Mouse (Mus musculus): ENCODE data around the gene Armc6. TPM values are rescaled to one million over a fixed set of nuclear protein-coding genes. Genes with fewer than 3 reads are reported as not detected.

Gene Armc6
- polyA plus RNA-seq (2014; fragmentation: Nextera tagmentation; extraction: Ambion mirVana): 23.2 and 24.8 TPM in 2 replicates

DNA sequence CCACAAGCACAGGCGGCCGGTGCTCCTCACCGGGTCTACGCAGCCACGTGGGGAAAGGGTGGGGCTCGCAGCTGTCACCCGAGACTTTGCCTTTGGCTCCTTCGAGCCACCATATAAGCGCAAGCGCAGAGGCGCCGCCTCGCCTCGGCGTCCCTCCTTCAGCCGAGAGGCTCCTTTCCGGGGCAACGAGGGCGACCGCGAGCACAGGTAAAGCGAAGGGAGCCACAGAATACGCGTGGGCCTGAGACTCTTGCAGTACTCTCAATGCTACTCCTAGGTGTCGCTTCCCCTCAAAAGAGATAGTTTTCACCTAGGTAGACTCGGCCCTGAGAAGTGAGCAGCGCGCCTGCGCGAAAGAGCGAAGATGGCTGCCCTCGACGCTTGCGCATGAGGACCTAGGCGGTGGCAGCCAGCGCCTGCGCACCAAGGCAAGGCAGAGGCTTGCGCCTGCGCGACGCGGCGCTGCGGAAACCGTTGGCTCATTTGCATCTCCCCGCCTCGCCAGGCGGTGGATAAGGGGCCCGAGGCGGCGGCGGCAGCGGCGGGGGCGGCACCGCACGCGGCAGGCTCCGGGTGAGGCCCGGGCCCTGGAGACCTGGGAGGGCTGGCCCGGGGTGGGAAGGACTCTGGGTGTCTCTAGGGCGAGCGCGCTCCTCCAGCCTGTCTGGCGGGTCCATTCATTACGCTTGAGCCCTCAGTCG, at the start of gene Armc6, which contains the start of gene Sugp2:
Armc6 (minus strand) TSS at position 387 of the 701 bp plus-strand sequence.
Sugp2 (plus strand) TSS at position 147 of the 701 bp plus-strand sequence.
- peaks cover 43% of the 10 kb centered on the region for H3K36me3 ChIP-seq (ENCODE audit: control insufficient read depth, insufficient read depth, low read length)
- ATAC-seq (ENCODE audit: low FRiP score, low TSS enrichment): peak; percentile 97

GRCm38 (mm10) chr8:70283136-70284077, 49.1 kb upstream of the Armc6 start:
- Histone ChIP-seq H3K27ac (ENCODE audit: low read depth, low read length) (peak overlapping the region; percentile 81), H3K27me3 (ENCODE audit: control insufficient read depth, insufficient read depth, low read length) (no peaks in the 10 kb centered on the region), H3K9ac (ENCODE audit: low read depth, low read length) (peak overlapping the region; percentile 99), H3K36me3 (ENCODE audit: control insufficient read depth, insufficient read depth, low read length) (peaks cover 33% of the 10 kb centered on the region), H3K4me2 (replicated peaks; ENCODE audit: low read depth, low read length) (peak overlapping the region; percentile 79), H3K4me1 (ENCODE audit: control insufficient read depth, insufficient read depth, low read length) (peaks cover 17% of the 10 kb centered on the region), H3K9me3 (ENCODE audit: control insufficient read depth, low read length) (no peaks in the 10 kb centered on the region), H3K4me3 (ENCODE audit: low read length) (peak overlapping the region; percentile 96)
- under 1% methylated on average over 52 of the region's 55 CpGs for WGBS
- ATAC-seq (ENCODE audit: low FRiP score, low TSS enrichment): peak; percentile 53

More for the DNA sequence above, at the start of gene Armc6, which contains the start of gene Sugp2:
- no peaks in the 10 kb centered on the region for H3K27me3 ChIP-seq (ENCODE audit: control insufficient read depth, insufficient read depth, low read length)
- no peaks in the 10 kb centered on the region for H3K9me3 ChIP-seq (ENCODE audit: control insufficient read depth, low read length)
- H3K9ac ChIP-seq (ENCODE audit: low read depth, low read length): peak within 1 kb of the TSS; percentile 85
- peaks cover 17% of the 10 kb centered on the region; the same call in 1 of the 2 replicates for H3K4me1 ChIP-seq (ENCODE audit: control insufficient read depth, insufficient read depth, low read length)
- peak within 1 kb of the TSS; percentile 93 for H3K4me2 ChIP-seq (replicated peaks; ENCODE audit: low read depth, low read length)
- WGBS: under 1% methylated on average over 65 of the region's 67 CpGs
- H3K4me3 ChIP-seq (ENCODE audit: low read length): peak within 1 kb of the TSS; percentile 62
- peak within 1 kb of the TSS; percentile 92 for H3K27ac ChIP-seq (ENCODE audit: low read depth, low read length)

DNA sequence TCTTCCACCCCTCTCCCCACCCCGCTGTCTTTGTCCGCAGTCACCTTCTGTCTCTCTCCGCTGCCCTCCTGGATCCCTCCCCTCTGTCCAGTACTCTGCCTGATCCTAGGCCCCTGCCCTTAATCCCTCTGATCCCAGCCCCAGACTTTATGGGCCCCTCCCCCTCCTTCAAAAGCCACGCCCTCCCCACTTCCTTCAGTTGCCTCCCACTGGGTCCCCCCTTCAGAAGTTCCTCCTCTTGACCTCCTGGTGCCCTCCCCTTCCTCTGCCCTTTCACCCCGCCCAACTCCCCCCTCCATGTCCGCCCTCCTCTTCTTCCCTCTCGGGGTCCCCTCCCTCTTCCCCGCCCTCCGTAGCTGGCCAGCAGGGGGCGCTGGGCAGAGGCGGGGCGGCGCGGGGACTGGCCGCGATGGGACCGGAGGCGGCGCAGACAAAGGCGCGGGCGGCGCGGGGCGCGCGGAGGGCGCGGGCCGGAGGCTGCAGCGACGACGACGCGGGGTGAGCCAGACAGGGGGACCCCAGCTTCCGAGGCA, 48.4 kb upstream of the Armc6 start, which contains the start of gene Homer3:
Homer3 (plus strand) TSS at position 225 of the 533 bp plus-strand sequence.
- peaks cover 30% of the 10 kb centered on the region for H3K36me3 ChIP-seq (ENCODE audit: control insufficient read depth, insufficient read depth, low read length)
- H3K27me3 ChIP-seq (ENCODE audit: control insufficient read depth, insufficient read depth, low read length): no peaks in the 10 kb centered on the region
- H3K4me1 ChIP-seq (ENCODE audit: control insufficient read depth, insufficient read depth, low read length): peaks cover 21% of the 10 kb centered on the region
- H3K27ac ChIP-seq (ENCODE audit: low read depth, low read length): peak within 1 kb of the TSS; percentile 81
- ATAC-seq (ENCODE audit: low FRiP score, low TSS enrichment): peak; percentile 92
- 1% methylated on average over 36 of the region's 36 CpGs for WGBS
- peak within 1 kb of the TSS; percentile 99 for H3K9ac ChIP-seq (ENCODE audit: low read depth, low read length)
- peak within 1 kb of the TSS; percentile 79 for H3K4me2 ChIP-seq (replicated peaks; ENCODE audit: low read depth, low read length)
- H3K9me3 ChIP-seq (ENCODE audit: control insufficient read depth, low read length): no peaks in the 10 kb centered on the region
- H3K4me3 ChIP-seq (ENCODE audit: low read length): peak within 1 kb of the TSS; percentile 96

- Histone ChIP-seq H3K9me3 (ENCODE audit: control insufficient read depth, low read length) (no peaks in the 10 kb centered on the region), H3K9ac (ENCODE audit: low read depth, low read length) (no peak overlapping the region), H3K4me3 (ENCODE audit: low read length) (no peak overlapping the region), H3K36me3 (ENCODE audit: control insufficient read depth, insufficient read depth, low read length) (peaks cover 14% of the 10 kb centered on the region), H3K27ac (ENCODE audit: low read depth, low read length) (peak overlapping the region; percentile 81; the same call in 1 of the 2 replicates), H3K4me1 (ENCODE audit: control insufficient read depth, insufficient read depth, low read length) (peaks cover 21% of the 10 kb centered on the region), H3K27me3 (ENCODE audit: control insufficient read depth, insufficient read depth, low read length) (no peaks in the 10 kb centered on the region), H3K4me2 (replicated peaks; ENCODE audit: low read depth, low read length) (no peak overlapping the region)
- no peak for ATAC-seq (ENCODE audit: low FRiP score, low TSS enrichment)
- 51% methylated on average over 3 of the region's 3 CpGs for WGBS
Observed at GRCm38 (mm10) chr8:70281001-70281400, 46.7 kb upstream of the Armc6 start.

DNA sequence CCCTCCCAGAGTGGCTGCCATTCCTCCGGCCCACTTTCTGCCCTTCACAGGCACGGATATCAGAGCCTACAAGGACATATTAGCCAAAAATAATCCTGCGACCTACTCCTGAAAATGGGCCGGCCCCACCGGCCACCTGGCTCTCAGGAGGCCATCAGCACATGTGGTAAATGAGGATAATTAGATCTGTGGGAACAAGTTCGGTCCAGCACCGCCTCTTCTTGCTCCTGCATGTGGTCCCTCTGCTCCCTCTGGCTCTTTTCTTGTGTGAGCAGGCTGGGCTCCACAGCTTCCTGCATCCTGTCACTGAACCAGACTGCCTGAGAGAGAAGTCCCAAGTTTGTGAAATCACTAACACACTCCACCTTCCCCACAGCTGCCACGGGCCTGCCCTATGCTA, 45.0 kb upstream of the Armc6 start:
- H3K36me3 ChIP-seq (ENCODE audit: control insufficient read depth, insufficient read depth, low read length): no peaks in the 10 kb centered on the region
- no peaks in the 10 kb centered on the region; the same call in 1 of the 2 replicates for H3K9me3 ChIP-seq (ENCODE audit: control insufficient read depth, low read length)
- H3K4me3 ChIP-seq (ENCODE audit: low read length): no peak overlapping the region
- no peak overlapping the region for H3K4me2 ChIP-seq (replicated peaks; ENCODE audit: low read depth, low read length)
- no peak overlapping the region for H3K9ac ChIP-seq (ENCODE audit: low read depth, low read length)
- no peaks in the 10 kb centered on the region for H3K27me3 ChIP-seq (ENCODE audit: control insufficient read depth, insufficient read depth, low read length)
- no peak overlapping the region for H3K27ac ChIP-seq (ENCODE audit: low read depth, low read length)
- H3K4me1 ChIP-seq (ENCODE audit: control insufficient read depth, insufficient read depth, low read length): peaks cover 16% of the 10 kb centered on the region
- ATAC-seq (ENCODE audit: low FRiP score, low TSS enrichment): no peak
- 62% methylated on average over 8 of the region's 8 CpGs for WGBS

- no peaks in the 10 kb centered on the region; the same call in 1 of the 2 replicates for H3K9me3 ChIP-seq (ENCODE audit: control insufficient read depth, low read length)
- no peak for ATAC-seq (ENCODE audit: low FRiP score, low TSS enrichment)
- no peaks in the 10 kb centered on the region for H3K27me3 ChIP-seq (ENCODE audit: control insufficient read depth, insufficient read depth, low read length)
- no peaks in the 10 kb centered on the region for H3K36me3 ChIP-seq (ENCODE audit: control insufficient read depth, insufficient read depth, low read length)
- no peak overlapping the region for H3K27ac ChIP-seq (ENCODE audit: low read depth, low read length)
- H3K9ac ChIP-seq (ENCODE audit: low read depth, low read length): peak overlapping the region; percentile 28; the same call in 1 of the 2 replicates
- no peak overlapping the region for H3K4me3 ChIP-seq (ENCODE audit: low read length)
- WGBS: 52% methylated on average over 15 of the region's 15 CpGs
- H3K4me2 ChIP-seq (replicated peaks; ENCODE audit: low read depth, low read length): no peak overlapping the region
- H3K4me1 ChIP-seq (ENCODE audit: control insufficient read depth, insufficient read depth, low read length): peaks cover 16% of the 10 kb centered on the region
Observed at GRCm38 (mm10) chr8:70278175-70278574, 43.9 kb upstream of the Armc6 start.

DNA sequence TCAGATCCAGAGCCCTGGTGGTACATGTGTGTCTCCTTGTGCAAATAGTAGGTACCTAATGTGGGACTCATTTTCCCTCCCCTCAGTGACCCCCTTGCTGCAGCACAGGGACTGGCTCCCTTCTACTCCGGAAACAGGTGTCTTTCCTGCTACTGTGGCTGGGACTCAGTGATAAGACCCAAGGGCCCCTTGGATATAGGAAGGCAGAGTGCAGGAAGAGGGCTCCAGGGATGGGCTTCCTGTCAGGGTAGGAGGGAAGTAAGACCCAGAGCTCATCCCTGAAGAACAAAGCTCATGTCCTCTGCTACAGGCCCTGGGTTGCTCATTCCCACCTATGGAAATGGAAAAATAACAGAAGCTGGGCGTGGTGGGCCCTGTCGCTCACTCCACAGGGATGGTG, 42.2 kb upstream of the Armc6 start:
- Histone ChIP-seq H3K27me3 (ENCODE audit: control insufficient read depth, insufficient read depth, low read length) (no peaks in the 10 kb centered on the region), H3K4me2 (replicated peaks; ENCODE audit: low read depth, low read length) (no peak overlapping the region), H3K9ac (ENCODE audit: low read depth, low read length) (no peak overlapping the region), H3K36me3 (ENCODE audit: control insufficient read depth, insufficient read depth, low read length) (no peaks in the 10 kb centered on the region), H3K4me1 (ENCODE audit: control insufficient read depth, insufficient read depth, low read length) (peaks cover 7% of the 10 kb centered on the region; the same call in 1 of the 2 replicates), H3K9me3 (ENCODE audit: control insufficient read depth, low read length) (no peaks in the 10 kb centered on the region; the same call in 1 of the 2 replicates), H3K4me3 (ENCODE audit: low read length) (no peak overlapping the region), H3K27ac (ENCODE audit: low read depth, low read length) (peak overlapping the region; percentile 15; the same call in 1 of the 2 replicates)
- ATAC-seq (ENCODE audit: low FRiP score, low TSS enrichment): peak; percentile 17; the same call in 1 of the 2 replicates
- WGBS: 82% methylated on average over 3 of the region's 3 CpGs

- no peaks in the 10 kb centered on the region; the same call in 1 of the 2 replicates for H3K9me3 ChIP-seq (ENCODE audit: control insufficient read depth, low read length)
- no peak overlapping the region for H3K4me2 ChIP-seq (replicated peaks; ENCODE audit: low read depth, low read length)
- H3K4me3 ChIP-seq (ENCODE audit: low read length): no peak overlapping the region
- H3K36me3 ChIP-seq (ENCODE audit: control insufficient read depth, insufficient read depth, low read length): no peaks in the 10 kb centered on the region
- no peak for ATAC-seq (ENCODE audit: low FRiP score, low TSS enrichment)
- H3K27me3 ChIP-seq (ENCODE audit: control insufficient read depth, insufficient read depth, low read length): no peaks in the 10 kb centered on the region
- no peak overlapping the region for H3K9ac ChIP-seq (ENCODE audit: low read depth, low read length)
- peaks cover 4% of the 10 kb centered on the region; the same call in 1 of the 2 replicates for H3K4me1 ChIP-seq (ENCODE audit: control insufficient read depth, insufficient read depth, low read length)
- H3K27ac ChIP-seq (ENCODE audit: low read depth, low read length): no peak overlapping the region
Observed at GRCm38 (mm10) chr8:70274350-70274749, 40.1 kb upstream of the Armc6 start.

All from kidney, embryonic 14.5 days (tissue).